Mouse (Mus musculus): ENCODE data around the gene Fam173b.

- TF ChIP-seq CTCF (conservative IDR thresholded peaks at IDR 0.05; ENCODE audit: low read length): no peak
- TF ChIP-seq POU5F1 (IDR thresholded peaks at IDR 0.05; ENCODE audit: borderline replicate concordance, low read length): no peak
Observed at GRCm38 (mm10) chr15:31602426-31602825, 774 bp downstream of the Fam173b start.
